Comparison of ENCODE assay signal across 9 mouse cellular contexts in genomic region chr13:29222261-29222838, GRCm38 (mm10).
DNase-seq lines count a peak whose midpoint lies in the region; ATAC-seq and TF ChIP-seq lines count a peak whose summit lies in the region.
"Had no signal": no experiment of that assay in that cellular context is flagged by ENCODE, and none has a peak within 500 bp of the region (broad histone marks: within the 10 kb centered on the region; RNA-seq: fewer than 3 reads in every experiment).

No protein-coding gene starts in this region.

- WGBS in heart, embryonic 11.5 days (ENCODE audit: insufficient replicate concordance) = 31% methylated on average over 10 of the region's 10 CpGs
- 7% methylated on average over 10 of the region's 10 CpGs for WGBS in forebrain, postnatal 0 days
- WGBS in midbrain, embryonic 16.5 days = 6% methylated on average over 10 of the region's 10 CpGs
- WGBS in thymus, adult 2 months = 85% methylated on average over 10 of the region's 10 CpGs

- H3K4me1 ChIP-seq in heart, embryonic 11.5 days (ENCODE audit: control insufficient read depth, insufficient read depth, low read length) = peaks cover 6% of the 10 kb centered on the region; the same call in 1 of the 2 replicates
- H3K4me1 ChIP-seq in forebrain, postnatal 0 days (ENCODE audit: insufficient read depth) = peaks cover 7% of the 10 kb centered on the region; the same call in 1 of the 2 replicates
- H3K4me1 ChIP-seq in midbrain, embryonic 16.5 days (ENCODE audit: control insufficient read depth, insufficient read depth, low read length) = peaks cover 14% of the 10 kb centered on the region
- no peaks in the 10 kb centered on the region for H3K4me1 ChIP-seq in thymus, adult 2 months (replicated peaks; ENCODE audit: control insufficient read depth, insufficient read depth, low read length)

- H3K4me2 ChIP-seq in heart, embryonic 11.5 days = 0 out of 2 replicates have a peak overlapping the region, but pooled peaks have one; percentile 0
- H3K4me2 ChIP-seq in forebrain, postnatal 0 days (ENCODE audit: low read depth) = no peak overlapping the region
- peak overlapping the region; percentile 21; the same call in 1 of the 2 replicates for H3K4me2 ChIP-seq in midbrain, embryonic 16.5 days (ENCODE audit: low read length)

- peak; percentile 49; the same call in 1 of the 2 replicates for ATAC-seq in heart, embryonic 11.5 days (replicated peaks; ENCODE audit: insufficient number of reproducible peaks, low FRiP score, low TSS enrichment)
- peak; percentile 80 for ATAC-seq in forebrain, postnatal 0 days
- peak; percentile 86 for ATAC-seq in midbrain, embryonic 16.5 days

- no peaks in the 10 kb centered on the region; the same call in 1 of the 2 replicates for H3K9me3 ChIP-seq in heart, embryonic 11.5 days (replicated peaks; ENCODE audit: control insufficient read depth, low read length)
- H3K9me3 ChIP-seq in forebrain, postnatal 0 days (ENCODE audit: low read length) = no peaks in the 10 kb centered on the region
- no peaks in the 10 kb centered on the region for H3K9me3 ChIP-seq in midbrain, embryonic 16.5 days (replicated peaks; ENCODE audit: control insufficient read depth, low read length, poor library complexity, severe bottlenecking)

- no peak overlapping the region for H3K4me3 ChIP-seq in heart, embryonic 11.5 days (ENCODE audit: low read depth, low read length)
- no peak overlapping the region for H3K4me3 ChIP-seq in forebrain, postnatal 0 days (ENCODE audit: low read depth, low read length)
- no peak overlapping the region for H3K4me3 ChIP-seq in midbrain, embryonic 16.5 days (ENCODE audit: low read depth, low read length)
- no peak overlapping the region for H3K4me3 ChIP-seq in thymus, adult 2 months (ENCODE audit: control insufficient read depth, insufficient read depth, low read length)

- peak; percentile 42 for TF ChIP-seq CTCF in forebrain, postnatal 0 days (IDR thresholded peaks at IDR 0.05; ENCODE audit: low read depth)
- TF ChIP-seq CTCF in thymus, adult 2 months (IDR thresholded peaks at IDR 0.05; ENCODE audit: borderline replicate concordance, control insufficient read depth, extremely low read depth, insufficient read depth, low read length, poor library complexity) = no peak

- no peak for TF ChIP-seq POLR2A in thymus, adult 2 months (IDR thresholded peaks at IDR 0.05; ENCODE audit: control insufficient read depth, extremely low read depth, insufficient read depth, low read length, poor library complexity)

- peak overlapping the region; percentile 2; the same call in 1 of the 2 replicates for H3K9ac ChIP-seq in heart, embryonic 11.5 days (ENCODE audit: low read depth, low read length)
- H3K9ac ChIP-seq in forebrain, postnatal 0 days = peak overlapping the region; percentile 18; the same call in 1 of the 2 replicates
- peak overlapping the region; percentile 54; the same call in 1 of the 2 replicates for H3K9ac ChIP-seq in midbrain, embryonic 16.5 days (ENCODE audit: low read depth, low read length)

- intact Hi-C loops in heart, postnatal 25 days (cut with DNase I) = no loop called here

- peak overlapping the region; percentile 31 for H3K27ac ChIP-seq in heart, embryonic 11.5 days (ENCODE audit: low read depth, low read length)
- peak overlapping the region; percentile 57 for H3K27ac ChIP-seq in forebrain, postnatal 0 days (ENCODE audit: low read depth, low read length)
- H3K27ac ChIP-seq in midbrain, embryonic 16.5 days (ENCODE audit: low read length) = peak overlapping the region; percentile 79
- no peak overlapping the region for H3K27ac ChIP-seq in thymus, adult 2 months (ENCODE audit: control insufficient read depth, insufficient read depth, low read length)

- H3K27me3 ChIP-seq in heart, embryonic 11.5 days (ENCODE audit: control insufficient read depth, insufficient read depth, low read length) = no peaks in the 10 kb centered on the region
- H3K27me3 ChIP-seq in forebrain, postnatal 0 days (ENCODE audit: insufficient read depth, low read length) = no peaks in the 10 kb centered on the region
- H3K27me3 ChIP-seq in midbrain, embryonic 16.5 days (ENCODE audit: control insufficient read depth, insufficient read depth, low read depth, low read length) = no peaks in the 10 kb centered on the region
- H3K27me3 ChIP-seq in thymus, adult 2 months (ENCODE audit: control insufficient read depth, insufficient read depth, low read length) = no peaks in the 10 kb centered on the region

- no peak for DNase-seq in heart, postnatal 25 days (ENCODE audit: low spot score)
- peak; percentile 81 for DNase-seq in embryo, embryonic 10 days (ENCODE audit: low spot score)
- peak; percentile 58 for DNase-seq in forebrain, postnatal 0 days
- DNase-seq in thymus, adult 2 months = no peak
- no peak for DNase-seq in lung, postnatal 36 days
- DNase-seq in gastrocnemius, adult 18-20 months (ENCODE audit: low spot score) = no peak
- DNase-seq: adrenal gland, postnatal 10 days had no signal

- no peaks in the 10 kb centered on the region for H3K36me3 ChIP-seq in heart, embryonic 11.5 days (ENCODE audit: control insufficient read depth, insufficient read depth, low read length)
- no peaks in the 10 kb centered on the region for H3K36me3 ChIP-seq in forebrain, postnatal 0 days (ENCODE audit: insufficient read depth)
- no peaks in the 10 kb centered on the region for H3K36me3 ChIP-seq in midbrain, embryonic 16.5 days (ENCODE audit: control insufficient read depth, insufficient read depth, low read length)
- H3K36me3 ChIP-seq in thymus, adult 2 months (ENCODE audit: control insufficient read depth, insufficient read depth, low read length) = no peaks in the 10 kb centered on the region

Comparison
In these comparisons a context has a peak if more than half of its experiments do, and no peak if none do; other contexts are left out.
1. H3K9ac ChIP-seq: peak in every context shown above with its lines; median percentile 54 in midbrain, embryonic 16.5 days; 18 in forebrain, postnatal 0 days; 2 in heart, embryonic 11.5 days.
2. DNase-seq: peak in embryo, embryonic 10 days (single experiment) and forebrain, postnatal 0 days (single experiment); none in heart, postnatal 25 days (single experiment), thymus, adult 2 months (single experiment), lung, postnatal 36 days (single experiment) and gastrocnemius, adult 18-20 months (single experiment).
3. Peak in every context shown above with its lines, with median percentiles within 50 percentile points of each other: ATAC-seq.